Mouse (Mus musculus) E14TG2a.4 (cell line): ENCODE measurements around the gene Rnf39.

Source experiments
- CTCF ChIP-seq: conservative IDR thresholded peaks from 2 replicates; pipeline ENCODE4 v1.5.1; 2014; ENCODE audit warnings: low read length
- NANOG ChIP-seq: IDR thresholded peaks from 2 replicates; pipeline ENCODE4 v1.6.1; 2014; ENCODE audit warnings: borderline replicate concordance, low read length, mixed read lengths
- POU5F1 ChIP-seq: IDR thresholded peaks from 2 replicates; pipeline ENCODE4 v1.6.1; 2014; ENCODE audit warnings: low read length, borderline replicate concordance

DNA sequence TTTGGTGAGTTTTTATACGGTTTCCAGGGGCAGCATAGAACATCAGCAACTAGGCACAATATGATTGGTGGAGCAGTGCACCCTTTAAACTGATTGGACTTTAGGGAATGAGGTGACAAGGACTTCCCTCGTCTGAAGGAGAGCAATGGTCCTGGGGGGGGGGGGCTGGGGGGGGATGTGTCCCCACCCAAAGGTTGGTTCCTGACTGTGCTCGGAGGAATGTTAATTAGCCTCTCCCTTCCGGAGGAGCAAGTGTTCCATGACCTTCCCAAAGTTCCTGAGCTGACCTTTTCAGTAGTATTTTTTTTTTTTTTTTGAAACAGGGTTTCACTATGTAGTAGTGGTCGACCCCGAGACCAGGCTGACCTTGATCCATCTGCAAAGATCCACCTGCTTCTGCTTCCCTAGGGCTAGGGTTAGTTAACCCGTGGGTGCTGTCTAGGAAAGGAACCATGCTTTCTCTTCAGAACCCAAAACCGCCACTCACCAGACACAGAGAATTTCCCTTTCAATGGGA lies 30.6 kb downstream of the Rnf39 start:
- TF ChIP-seq CTCF (no peak), NANOG (no peak), POU5F1 (no peak)
